Mouse (Mus musculus) yolk sac, embryonic 10.5 days (tissue): Measurements from ENCODE around the gene Zfp600.
"Not testable (repeated sequence)": the region's sequence is repeated elsewhere in the genome, so short reads cannot be mapped to it uniquely, and the experiment has no call there.

ENCODE experiments used
- DNase-seq: peaks from one replicate; pipeline ENCODE4 v3.0.0-alpha.2; 2017; ENCODE audit warnings: low spot score

The Zfp600 gene

DNA sequence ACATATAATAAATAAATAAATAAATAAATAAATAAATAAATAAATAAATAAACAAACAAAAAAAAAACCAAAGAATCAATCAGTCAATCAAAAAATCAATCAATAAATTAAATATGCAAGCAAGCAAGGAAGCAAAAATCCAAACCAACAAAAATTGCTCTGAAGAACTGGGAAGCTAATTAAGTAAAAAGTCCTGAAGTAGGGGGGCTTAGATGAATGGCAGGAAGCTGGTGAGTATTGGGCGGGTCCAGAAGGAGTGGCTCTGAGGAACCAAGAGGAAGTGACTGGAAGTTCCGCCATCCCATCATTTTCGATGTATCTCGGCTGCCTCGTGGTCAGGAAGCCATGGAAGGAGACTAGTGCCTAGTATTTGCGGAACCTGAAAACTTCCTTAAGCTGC, at the start of gene Zfp600:
TSS of gene Zfp600 (plus strand) at position 301 of the 400 bp plus-strand sequence.
- not testable (repeated sequence) for DNase-seq

DNA sequence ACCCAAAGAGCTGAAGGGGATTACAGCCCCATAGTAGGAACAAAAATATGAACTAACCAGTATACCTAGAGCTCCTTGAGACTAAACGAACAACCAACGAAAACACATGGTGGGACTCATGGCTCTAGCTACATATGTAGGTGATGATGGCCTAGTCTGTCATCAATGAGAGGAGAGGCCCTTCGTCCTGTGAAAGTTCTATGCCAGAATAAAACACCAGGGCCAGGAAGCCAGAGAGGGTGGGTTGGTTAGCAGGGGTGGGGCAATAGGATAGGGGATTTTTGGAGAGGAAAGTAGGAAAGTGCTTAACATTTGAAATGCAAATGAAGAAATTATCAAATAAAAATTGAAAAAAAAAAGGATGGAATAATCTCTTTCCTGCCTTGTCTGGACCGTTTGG, 6.3 kb downstream of the Zfp600 start:
- not testable (repeated sequence) for DNase-seq

DNA sequence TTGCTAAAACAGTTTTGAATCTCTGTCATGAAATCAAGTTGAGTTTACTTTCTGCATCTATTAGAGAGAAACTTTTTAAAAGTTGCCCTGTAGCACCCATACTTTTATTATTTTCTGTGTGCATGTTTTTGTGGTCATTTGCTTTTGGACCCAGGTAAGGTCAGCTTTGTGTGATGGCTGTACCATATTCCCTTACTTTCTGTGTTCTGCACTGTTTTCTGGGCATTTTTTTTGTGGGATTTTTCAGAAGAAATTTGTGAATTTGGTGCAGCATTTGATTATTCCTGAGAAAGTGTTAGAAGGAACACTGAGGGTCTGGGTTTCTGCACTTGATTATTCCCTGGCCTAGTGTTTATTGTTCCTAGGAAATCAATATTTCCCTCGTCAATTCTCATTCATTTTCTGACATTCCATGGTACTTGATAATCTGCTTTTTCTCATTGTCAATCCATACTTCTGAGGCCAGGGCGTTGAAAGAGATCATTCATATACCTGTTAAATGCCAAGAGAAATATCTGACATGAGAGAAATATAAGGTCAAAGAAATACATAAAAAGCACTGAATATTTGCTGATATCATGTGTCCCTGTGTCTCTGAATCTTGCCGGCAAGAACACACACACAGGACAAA, 10.7 kb downstream of the Zfp600 start:
- DNase-seq: peak; percentile 1

DNA sequence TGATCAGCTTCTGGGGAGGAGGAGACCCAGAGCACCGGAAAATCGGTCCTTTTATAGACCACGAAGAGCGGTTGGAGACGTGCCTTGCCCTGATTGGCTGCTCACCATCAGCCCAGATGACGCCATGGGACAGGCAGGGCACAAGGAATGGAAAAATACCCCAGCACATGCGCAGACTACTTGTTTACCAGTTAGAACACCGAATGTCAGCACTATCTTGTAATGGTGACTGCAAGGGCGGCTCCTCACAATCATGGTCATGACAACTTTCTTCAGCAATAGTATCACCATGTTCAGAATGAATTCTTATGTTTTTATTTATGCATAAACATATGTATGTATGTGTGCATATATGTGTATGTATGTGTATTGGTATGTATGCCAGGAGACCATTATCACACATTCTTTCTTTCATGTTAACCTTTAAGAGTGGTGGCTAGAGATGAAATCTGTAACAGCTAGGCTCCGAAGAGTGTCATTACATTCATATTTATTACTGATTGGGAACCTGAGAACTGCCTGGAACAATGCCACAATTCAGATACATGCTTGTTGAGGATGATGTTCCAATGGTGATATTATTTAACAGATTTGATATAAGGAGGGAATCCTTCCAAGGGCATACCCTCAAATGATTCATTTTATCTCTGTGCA, 11.4 kb downstream of the Zfp600 start:
- DNase-seq: peak; percentile 10

DNA sequence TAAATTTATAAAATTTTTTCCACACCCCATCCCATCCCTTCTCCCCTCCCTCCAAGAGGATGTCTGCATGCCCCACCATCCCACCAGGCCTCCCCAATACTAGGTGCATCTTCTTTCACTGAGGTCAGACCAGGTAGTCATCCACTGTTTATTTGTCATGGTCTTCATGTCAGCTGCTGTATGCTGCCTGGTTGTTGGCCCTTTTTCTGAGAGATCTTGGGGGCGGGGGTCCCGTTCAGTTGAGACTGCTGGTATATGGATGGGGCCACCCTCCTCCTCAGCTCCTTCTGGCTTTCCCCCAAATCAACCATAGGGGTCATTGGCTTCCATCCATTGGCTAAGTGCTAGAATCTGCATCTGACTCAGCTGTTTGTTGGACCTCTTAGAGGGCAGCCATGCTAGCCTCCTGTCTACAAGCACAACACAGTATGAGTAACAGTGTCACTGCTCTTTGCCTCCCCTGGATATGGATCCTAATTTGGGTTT, 12.1 kb downstream of the Zfp600 start:
- not testable (repeated sequence) for DNase-seq

DNA sequence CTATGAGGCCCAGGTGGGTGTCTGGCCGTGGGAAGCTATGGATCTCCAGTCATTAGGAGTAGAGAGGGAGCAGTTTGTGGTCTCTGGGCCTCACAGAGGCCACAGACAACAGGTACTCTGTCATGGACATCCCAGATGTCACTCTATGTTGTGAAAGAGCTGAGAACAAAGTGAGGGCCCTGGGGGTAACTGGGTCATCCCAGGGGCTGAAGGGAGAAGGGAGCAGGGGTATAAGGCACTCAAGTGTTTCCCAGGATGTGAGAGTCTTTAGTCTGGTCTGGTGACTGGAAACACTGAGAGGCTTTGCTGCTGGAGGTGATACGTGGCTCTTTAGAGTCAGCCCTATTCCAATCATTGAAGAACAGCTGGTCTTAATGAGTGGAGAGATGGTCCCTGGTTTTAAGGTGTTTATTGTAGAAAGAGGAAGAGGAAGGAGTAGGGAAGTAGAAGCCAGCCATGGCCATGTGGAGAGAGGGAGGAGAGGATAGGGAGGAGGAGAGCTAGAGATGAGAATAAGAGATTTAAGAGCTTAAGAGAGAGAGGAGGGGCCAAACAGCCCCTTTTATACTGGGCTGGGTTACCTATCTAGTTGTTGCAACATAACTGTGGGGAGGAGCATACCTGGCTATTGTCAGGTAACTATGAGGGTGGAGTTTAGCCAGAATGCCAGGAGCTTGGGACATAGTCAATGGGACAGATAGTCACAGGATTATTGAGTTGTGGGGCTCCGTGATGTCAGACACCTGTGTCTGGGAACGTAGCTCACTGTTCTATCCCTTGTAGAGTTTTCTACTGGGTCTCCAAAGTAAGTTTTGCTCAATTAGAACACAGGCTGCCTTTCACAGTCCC, 17.0 kb downstream of the Zfp600 start:
- DNase-seq: peak; percentile 7

DNA sequence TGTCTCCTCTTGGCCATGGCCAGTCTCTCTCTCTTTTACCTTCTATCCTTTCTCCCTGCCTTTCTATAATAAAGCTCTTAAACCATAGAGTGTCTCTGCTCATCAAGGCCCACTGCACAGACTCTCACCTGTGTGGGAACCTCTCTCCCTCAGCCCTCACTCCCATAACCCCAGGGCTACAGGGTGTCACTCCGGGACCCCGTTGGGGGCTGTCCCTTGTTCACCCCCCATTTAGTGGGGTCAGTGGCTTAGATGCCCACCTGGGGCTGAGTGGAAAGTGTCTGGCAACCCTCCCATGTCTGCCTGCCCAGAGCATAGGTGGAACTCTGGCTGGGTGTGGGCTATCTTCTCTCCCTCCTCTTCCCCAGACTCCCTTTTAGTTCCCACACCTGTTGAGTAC, 47.7 kb downstream of the Zfp600 start:
- not testable (repeated sequence) for DNase-seq

DNA sequence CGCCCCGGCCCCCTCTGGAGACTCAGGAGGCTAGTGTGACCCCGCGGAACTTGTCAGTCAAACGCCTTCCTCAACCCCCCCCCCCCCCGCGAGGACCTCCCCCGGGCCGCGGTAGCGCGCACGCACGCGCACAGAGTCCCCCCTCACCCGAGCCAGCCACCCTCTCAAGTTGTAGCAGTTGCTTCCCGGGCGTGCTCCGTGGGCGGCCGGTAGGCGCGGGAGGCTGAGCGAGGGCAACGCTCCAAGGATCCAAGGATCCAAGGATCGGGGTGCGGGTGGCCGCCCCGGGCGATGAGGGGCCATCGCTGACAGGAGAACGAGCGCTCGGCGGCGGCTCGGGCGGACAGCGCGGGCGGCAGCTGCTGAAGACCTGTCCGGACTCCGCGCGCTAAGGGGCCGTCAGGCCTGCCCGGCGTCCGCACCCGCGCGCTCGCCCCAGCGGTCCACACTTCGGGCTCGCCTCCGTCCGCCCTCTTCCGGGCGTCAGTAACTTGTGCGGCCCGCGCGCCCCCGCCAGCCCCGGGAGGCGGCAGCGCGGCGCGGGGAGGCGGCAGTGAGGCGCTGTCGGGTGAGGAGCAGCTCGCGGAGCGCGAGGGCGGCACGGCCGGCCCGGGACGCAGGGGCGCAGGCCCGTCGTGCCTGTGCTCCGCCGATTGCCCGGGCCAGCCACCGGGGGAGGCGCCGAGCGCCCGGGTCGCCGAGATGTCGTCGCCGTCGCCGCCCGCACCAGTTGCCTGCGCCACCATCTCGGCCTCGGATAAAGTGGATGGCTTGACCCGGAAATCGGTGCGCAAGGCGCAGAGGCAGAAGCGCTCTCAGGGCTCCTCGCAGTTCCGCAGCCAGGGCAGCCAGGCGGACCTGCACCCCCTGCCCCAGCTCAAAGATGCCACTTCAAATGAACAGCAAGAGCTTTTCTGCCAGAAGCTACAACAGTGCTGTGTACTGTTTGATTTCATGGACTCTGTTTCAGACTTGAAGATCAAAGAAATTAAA, 82.9 kb downstream of the Zfp600 start:
- DNase-seq: not testable (repeated sequence)

DNA sequence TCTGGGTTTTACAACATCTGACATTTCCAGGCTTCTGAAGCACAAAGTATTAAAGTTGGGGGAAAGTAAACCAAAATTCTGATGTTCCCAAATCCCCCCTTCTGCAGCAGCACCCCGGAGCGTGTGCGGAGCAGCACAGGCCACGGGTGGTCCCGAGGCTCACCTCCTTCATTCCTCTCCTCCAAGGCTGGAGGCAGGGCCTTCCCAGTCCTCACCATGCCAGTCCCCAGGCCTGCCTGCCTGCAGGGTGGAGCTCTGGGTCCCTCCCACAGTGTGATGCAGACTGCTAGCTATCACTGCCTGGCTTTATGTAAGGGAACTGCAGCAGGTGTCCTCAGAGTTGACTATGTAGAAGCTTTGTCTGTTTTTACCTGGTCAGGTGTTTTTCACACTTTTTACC, 85.5 kb downstream of the Zfp600 start:
- DNase-seq: not testable (repeated sequence)
